Mouse (Mus musculus) thymus, postnatal 25 days (tissue): ENCODE data around the gene Isoc2b.
A peak's percentile ranks its signal among the peaks of the same experiment; 100 is the strongest.
"Not testable (repeated sequence)": the region's sequence is repeated elsewhere in the genome, so short reads cannot be mapped to it uniquely, and the experiment has no call there.

Experiments used
- DNase-seq: peaks from one replicate; pipeline ENCODE4 v3.0.0; 2022

Isoc2b gene

DNA sequence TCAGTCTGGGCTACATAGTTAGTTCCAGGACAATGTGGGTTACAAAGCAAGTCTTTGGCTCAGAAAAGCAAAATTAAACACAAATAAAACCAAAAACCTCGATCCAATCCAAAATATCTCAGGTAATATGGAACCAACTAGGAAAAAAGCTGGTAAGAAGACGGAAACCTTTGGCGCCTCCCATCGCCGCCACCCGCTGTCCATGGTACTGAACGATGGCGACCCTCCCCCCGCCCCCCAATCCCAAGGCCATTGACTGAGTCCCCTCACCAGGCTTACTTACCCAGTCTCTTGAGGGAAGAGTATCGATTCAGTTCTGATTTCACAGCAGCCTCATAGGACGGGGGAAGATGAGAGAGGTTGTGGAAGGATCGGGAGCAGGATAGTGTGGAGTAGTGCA is 39.6 kb downstream of the Isoc2b start:
- DNase-seq = no peak

DNA sequence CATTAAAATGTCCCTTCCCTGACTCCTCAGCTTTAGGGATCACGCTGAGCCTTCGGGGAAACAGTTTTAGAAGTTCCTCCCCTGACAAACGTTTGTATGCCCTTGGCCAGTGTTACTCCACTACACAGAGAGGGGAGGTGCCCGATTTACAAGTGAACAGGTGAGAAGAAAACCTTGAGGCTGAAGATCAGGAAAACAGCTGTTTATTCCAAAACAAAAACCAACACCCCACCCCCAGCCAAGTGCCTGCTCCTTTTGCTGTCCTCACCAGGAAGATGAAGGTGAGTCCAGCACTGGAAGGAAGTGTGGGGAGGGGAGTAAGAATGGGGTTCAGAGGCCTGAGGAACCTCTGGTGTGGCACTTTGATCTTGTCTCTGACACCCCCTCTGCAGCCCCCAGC is 44.7 kb downstream of the Isoc2b start:
- DNase-seq = no peak

DNA sequence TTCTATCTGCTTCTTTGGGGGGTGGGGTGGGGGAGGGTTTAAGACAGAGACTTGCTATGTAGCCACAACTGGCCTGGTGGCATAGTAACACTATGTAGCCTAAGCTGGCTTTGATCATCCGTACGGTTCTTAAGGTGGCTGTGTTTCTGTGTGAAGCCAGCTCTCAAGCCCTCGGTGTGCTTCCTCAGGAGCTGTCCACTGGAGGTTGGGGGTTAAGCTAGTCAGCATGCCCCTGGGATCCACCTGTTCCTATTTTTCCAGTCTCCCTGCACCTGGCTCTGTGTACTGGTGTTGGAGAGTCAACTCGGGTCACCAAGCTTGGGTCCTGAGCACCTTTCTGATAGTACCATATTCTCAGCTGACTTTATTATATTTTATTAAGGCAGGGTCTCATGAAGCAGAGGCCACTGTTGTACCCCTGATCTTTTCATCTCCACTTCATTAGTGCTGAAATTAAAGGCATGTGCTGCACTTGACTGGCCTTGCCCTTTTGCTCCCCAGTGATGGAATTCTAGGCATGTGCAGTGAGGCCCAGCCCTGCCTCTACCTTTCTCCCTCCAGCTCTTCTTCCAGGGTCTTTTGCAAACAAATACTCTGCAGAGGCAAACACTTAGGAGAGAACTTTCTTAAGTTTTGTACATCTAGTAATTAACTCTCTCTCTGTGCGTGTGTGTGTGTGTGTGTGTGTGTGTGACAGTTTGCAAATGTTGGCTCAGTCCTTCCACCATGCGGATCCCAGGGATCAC is 47.7 kb downstream of the Isoc2b start:
- no peak for DNase-seq

DNA sequence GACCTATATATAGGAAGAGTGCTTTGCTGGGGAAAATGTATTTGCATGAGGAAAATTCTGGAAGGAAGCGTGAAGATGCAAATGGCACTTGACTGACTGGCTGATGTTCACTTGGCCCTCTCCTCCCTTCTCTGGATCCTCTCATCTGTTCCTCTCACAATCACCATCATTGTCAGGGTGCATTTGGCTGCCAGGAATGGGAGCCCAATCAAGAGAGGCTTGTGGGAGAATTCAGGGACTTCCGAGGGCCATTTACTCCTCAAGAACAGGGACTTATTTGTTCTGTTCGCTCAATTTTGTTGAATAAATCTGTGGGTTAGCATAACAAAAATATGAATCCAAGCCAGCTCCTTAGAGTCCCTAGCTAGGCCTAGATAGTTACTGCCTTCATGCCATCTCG is 48.4 kb downstream of the Isoc2b start:
- no peak for DNase-seq

DNA sequence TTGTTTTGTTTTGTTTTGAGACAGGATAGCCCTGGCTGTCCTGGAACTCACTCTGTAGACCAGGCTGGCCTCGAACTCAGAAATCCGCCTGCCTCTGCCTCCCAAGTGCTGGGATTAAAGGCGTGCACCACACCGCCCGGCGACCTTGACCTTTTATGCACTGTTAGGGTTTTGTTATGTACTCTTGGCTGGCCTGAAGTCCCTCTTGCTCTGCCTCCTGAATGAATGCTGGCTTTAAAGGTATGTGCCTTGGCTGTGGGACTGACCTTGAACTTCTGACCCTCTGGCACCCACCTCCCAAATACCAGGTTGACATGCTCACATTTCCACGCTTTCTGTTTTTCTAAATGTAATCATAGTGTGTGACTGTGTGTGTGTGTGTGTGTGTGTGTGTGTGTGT is 49.1 kb downstream of the Isoc2b start:
- DNase-seq = not testable (repeated sequence)

DNA sequence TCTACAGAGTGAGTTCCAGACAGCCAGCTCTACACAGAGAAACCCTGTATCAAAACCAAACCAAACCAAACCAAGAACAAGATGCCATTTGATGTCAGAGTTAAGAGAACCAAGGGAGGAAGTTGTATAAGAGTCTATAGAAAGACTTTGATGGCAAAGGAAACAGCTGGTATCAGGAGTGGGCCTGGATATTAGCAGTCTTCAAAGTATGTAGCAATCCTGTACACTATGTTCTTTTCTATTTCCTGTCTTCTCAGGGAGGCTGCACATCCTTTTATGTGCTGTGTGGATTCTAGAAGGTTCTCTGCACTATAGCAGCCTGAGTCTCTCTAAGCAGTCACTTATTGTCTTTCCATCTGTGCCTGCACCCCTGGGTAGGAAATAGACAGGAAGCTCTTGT is 53.5 kb downstream of the Isoc2b start:
- DNase-seq = peak; percentile 12

DNA sequence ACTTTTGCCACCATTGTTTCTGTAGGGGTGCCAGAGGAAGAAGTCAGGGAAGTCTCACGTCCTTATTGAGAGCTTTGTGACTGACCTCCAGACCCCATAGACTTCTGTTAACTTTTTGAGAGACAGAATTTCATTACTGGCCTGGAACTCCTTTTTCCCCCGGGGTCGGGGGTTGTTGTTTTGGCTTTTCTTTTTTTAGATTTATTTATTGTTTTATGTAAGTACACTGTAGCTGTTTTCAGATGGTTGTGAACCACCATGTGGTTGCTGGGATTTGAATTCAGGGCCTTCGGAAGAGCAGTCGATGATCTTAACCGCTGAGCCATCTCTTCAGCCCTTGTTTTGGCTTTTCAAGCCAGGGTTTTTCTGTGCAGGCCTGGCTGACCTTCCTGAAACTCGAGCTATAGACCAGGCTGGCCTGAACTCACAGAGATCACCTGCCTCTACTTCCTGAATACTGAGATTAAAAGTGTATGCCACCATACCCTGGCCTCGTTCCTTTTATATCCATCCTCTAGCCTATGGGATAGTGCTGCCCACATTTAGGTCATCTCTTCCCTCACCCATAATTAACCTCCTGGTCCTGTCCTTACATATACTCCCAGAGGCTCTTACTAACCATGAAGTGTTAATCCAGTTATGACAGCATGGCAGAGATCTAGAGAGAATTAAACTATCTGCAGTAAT is 56.8 kb downstream of the Isoc2b start:
- no peak for DNase-seq

DNA sequence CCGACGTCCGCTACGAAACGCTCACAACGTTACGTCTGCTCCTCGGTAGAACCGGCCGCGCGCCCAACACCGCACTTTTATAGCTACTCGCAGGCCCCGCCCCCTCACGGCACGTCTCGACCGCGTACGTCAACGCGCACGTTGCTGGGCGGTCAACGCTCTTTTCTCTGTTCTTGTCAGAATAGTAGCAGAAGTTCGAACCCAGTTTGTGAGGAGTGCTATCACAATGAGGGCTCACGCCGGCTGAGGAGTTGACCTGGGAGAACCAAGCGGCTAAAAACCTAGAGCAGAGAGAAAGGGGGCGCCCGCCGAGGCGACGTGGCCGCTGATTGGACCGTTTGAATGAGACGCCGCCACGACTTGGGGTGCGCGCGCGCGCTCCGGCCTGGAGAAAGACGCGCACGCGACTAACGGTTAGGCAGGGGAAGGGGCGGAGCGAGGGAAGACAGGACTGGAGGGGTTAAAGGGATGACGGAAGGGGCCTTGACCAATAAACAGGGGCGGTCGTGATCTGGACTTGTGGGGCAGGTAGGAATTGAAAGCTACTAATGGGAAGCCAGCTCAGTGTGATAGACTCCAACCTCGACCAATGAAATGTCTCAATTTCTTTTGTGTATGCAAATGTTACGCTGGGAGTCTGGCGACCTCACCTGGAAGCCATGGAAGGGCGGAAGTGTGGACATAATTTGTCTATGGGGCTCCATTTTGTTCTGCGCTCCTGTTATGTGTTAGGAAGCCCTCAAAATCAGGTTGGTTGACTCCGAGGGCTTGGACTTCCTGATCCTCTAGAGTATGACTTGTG is 57.6 kb downstream of the Isoc2b start, which contains the start of gene Ube2s:
TSS of gene Ube2s (minus strand) at position 288 of the 802 bp plus-strand sequence.
- DNase-seq = peak; percentile 98

DNA sequence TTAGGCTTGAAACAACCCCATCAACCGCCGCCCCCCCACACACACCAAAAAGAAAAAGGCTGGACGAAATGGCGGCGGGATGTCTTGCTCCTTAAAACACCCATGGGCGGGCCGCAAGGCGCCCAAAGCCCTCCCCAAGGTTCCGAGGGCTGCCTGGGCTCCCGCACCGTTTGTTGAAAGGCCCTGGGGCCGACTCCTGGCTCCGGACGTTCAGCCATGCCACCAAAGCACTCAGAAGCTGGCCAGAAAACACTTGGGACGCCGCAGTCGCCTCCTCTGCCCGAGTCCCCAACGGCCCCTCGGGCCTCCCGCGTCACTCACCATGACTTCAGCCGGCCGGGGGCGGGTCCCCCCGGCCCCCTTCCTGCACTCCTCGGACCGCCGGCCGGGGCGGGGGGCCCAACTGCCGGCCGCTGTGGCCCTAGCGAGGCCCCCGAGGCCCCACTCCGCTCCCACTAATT is 58.2 kb downstream of the Isoc2b start:
- DNase-seq = no peak

DNA sequence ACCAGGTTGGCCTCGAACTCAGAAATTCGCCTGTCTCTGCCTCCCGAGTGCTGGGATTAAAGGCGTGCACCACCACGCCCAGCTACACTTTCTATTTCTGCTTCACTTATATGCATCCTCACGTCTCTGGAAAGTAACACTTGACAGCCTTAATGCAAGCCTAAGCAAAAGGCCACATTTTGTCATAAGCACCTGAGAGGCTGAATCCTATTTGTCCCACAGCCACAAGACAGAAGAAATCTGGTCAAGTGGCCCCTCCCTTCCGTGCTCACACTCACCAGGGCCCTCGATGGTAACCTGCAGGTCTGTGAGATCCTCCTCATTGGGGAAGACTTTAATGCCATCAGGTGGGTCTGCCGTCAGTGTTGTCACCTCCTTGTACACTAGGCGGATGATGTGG is 58.9 kb downstream of the Isoc2b start:
- not testable (repeated sequence) for DNase-seq

DNA sequence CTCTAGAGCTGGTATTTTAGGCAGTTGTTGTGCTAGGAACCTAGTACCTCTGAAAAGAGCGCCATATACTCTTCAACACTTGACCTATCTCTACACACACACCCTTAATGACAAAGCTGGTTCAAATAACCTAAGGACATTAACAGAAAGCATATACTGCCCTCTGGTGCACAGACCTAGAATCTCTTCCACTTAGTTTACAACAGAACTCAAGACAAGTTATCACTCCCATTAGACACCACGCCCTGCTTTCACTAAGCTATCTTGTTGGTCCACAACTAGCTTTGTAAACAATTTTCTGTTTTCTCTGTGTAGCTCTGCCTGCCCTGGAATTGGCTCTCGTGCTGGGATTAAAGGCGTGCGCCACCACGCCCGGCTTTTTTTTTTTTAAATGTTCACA is 63.3 kb downstream of the Isoc2b start:
- peak; percentile 30 for DNase-seq

DNA sequence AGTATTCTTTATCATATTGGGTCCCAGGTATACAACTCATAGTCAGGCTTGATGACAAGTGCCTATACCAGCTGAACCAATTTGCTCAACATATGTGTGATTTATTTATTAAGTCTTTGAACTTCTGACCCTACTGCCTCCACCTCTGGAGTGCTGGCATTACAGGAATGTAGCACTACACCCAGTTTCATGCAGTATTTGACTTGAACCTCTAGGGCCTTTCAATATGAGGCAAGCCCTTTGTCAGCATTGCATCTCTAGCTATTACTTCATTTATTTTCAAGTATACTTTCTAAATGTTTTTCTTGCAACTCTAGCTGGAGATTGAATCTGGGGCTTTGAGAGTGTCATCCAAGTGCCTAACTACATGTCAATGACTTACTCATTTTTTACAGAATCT is 67.8 kb downstream of the Isoc2b start:
- no peak for DNase-seq

DNA sequence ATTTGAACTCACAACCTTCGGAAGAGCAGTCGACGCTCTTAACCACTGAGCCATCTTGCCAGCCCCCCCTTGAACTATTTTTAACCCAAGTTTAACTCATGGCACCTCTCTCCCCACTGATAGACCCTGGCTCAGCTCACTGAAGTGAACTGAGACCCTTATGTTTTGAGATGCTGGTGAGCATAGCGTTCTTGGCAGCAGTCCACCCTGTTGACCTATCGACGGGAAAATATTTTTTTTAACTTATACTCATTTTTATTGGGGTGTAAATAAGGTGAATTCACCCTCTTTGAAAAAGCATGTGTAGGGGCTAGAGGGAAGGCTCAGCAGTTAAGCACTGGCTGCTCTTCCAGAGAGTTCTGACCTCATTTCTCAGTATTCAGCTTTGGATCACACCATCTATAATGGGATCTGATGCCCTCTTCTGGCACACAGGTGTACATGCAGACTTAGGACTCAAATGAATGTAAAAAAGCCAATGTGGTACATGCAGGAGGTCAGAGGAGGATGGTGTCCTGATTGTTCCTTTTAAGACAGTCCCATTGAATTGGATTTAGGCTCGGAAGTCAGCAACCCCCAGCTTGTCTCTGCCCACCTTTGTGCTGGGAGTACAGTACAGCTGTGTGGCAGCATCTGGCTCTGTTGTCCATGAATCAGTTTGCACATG is 74.2 kb downstream of the Isoc2b start:
- peak; percentile 22 for DNase-seq
